Mouse (Mus musculus): ENCODE results near the gene H1f0. TPM values are rescaled to one million over a fixed set of nuclear protein-coding genes. Genes with fewer than 3 reads are reported as not detected.

H1f0 gene
- polyA plus RNA-seq, 1 experiment from 2014 or later = 315 TPM

- Histone ChIP-seq H3K36me3 (ENCODE audit: control insufficient read depth, insufficient read depth) (no peaks in the 10 kb centered on the region), H3K9me3 (replicated peaks; ENCODE audit: control insufficient read depth, low read length) (no peaks in the 10 kb centered on the region), H3K9ac (ENCODE audit: low read length) (no peak overlapping the region), H3K27ac (ENCODE audit: low read length) (no peak overlapping the region), H3K4me1 (ENCODE audit: control insufficient read depth, insufficient read depth, low read length) (peaks cover 4% of the 10 kb centered on the region), H3K27me3 (ENCODE audit: control insufficient read depth, insufficient read depth, low read length) (no peaks in the 10 kb centered on the region), H3K4me3 (ENCODE audit: low read length) (no peak overlapping the region), H3K4me2 (ENCODE audit: low read depth, low read length) (no peak overlapping the region)
- WGBS = 43% methylated on average over 3 of the region's 3 CpGs
- no peak for ATAC-seq (replicated peaks; ENCODE audit: extremely low read depth, insufficient read depth, low FRiP score)
Observed at GRCm38 (mm10) chr15:79067631-79068030, 39.4 kb downstream of the H1f0 start.

GRCm38 (mm10) chr15:79068416-79068815 lies 40.2 kb downstream of the H1f0 start:
- no peak overlapping the region for H3K4me2 ChIP-seq (ENCODE audit: low read depth, low read length)
- no peaks in the 10 kb centered on the region for H3K27me3 ChIP-seq (ENCODE audit: control insufficient read depth, insufficient read depth, low read length)
- H3K9me3 ChIP-seq (replicated peaks; ENCODE audit: control insufficient read depth, low read length) = no peaks in the 10 kb centered on the region
- H3K4me1 ChIP-seq (ENCODE audit: control insufficient read depth, insufficient read depth, low read length) = peaks cover 3% of the 10 kb centered on the region
- WGBS = 60% methylated on average over 3 of the region's 3 CpGs
- no peaks in the 10 kb centered on the region for H3K36me3 ChIP-seq (ENCODE audit: control insufficient read depth, insufficient read depth)
- ATAC-seq (replicated peaks; ENCODE audit: extremely low read depth, insufficient read depth, low FRiP score) = no peak
- H3K4me3 ChIP-seq (ENCODE audit: low read length) = no peak overlapping the region
- no peak overlapping the region for H3K9ac ChIP-seq (ENCODE audit: low read length)
- H3K27ac ChIP-seq (ENCODE audit: low read length) = no peak overlapping the region

DNA sequence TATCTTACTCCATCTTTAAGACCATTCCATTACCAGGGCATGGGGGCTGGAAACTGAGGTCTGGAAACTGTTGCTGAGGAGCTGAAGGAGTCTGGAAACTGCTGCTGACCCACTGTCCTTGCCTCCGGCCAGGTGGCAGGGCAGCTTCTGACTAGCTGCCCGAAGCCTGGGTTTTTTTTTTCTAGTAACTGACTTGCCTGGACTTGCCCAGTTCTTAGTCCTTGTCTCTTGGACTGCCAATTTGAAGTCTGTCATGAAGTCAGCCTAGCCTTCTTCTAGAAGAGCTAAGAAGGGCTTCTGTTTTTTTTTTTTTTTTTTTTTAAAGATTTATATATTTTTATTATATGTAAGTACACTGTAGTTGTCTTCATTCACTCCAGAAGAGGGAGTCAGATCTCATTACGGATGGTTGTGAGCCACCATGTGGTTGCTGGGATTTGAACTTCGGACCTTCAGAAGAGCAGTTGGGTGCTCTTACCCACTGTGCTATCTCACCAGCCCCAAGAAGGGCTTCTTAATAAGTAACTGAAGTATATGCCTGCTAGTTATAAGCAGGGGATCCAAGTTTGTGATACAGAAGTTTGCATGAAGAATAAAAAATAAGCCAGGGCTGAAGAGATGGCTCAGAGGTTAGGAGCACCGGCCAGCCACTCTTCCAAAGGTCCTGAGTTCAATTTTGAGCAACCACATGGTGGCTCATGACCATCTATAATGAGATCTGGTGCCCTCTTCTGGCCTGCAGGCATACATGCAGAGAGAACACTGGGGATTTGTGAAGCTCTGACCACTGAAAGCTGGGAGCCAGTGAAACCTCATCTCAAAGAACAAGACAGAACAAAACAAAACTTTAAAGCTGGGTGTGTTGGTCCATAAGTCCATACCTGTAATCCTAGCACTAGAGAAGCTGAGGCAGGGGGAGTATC lies 43.1 kb downstream of the H1f0 start:
- Histone ChIP-seq H3K9ac (ENCODE audit: low read length) (no peak overlapping the region), H3K9me3 (replicated peaks; ENCODE audit: control insufficient read depth, low read length) (no peaks in the 10 kb centered on the region), H3K4me3 (ENCODE audit: low read length) (no peak overlapping the region), H3K4me2 (ENCODE audit: low read depth, low read length) (no peak overlapping the region), H3K27me3 (ENCODE audit: control insufficient read depth, insufficient read depth, low read length) (no peaks in the 10 kb centered on the region), H3K4me1 (ENCODE audit: control insufficient read depth, insufficient read depth, low read length) (peaks cover 12% of the 10 kb centered on the region), H3K36me3 (ENCODE audit: control insufficient read depth, insufficient read depth) (peaks cover under 1% of the 10 kb centered on the region; the same call in 1 of the 2 replicates), H3K27ac (ENCODE audit: low read length) (no peak overlapping the region)
- ATAC-seq (replicated peaks; ENCODE audit: extremely low read depth, insufficient read depth, low FRiP score) = no peak
- WGBS = 62% methylated on average over 5 of the region's 5 CpGs

- Histone ChIP-seq H3K4me2 (ENCODE audit: low read depth, low read length) (no peak overlapping the region), H3K27ac (ENCODE audit: low read length) (no peak overlapping the region), H3K9ac (ENCODE audit: low read length) (no peak overlapping the region), H3K4me1 (ENCODE audit: control insufficient read depth, insufficient read depth, low read length) (peaks cover 15% of the 10 kb centered on the region), H3K27me3 (ENCODE audit: control insufficient read depth, insufficient read depth, low read length) (no peaks in the 10 kb centered on the region), H3K4me3 (ENCODE audit: low read length) (no peak overlapping the region), H3K9me3 (replicated peaks; ENCODE audit: control insufficient read depth, low read length) (no peaks in the 10 kb centered on the region), H3K36me3 (ENCODE audit: control insufficient read depth, insufficient read depth) (peaks cover 18% of the 10 kb centered on the region)
- ATAC-seq (replicated peaks; ENCODE audit: extremely low read depth, insufficient read depth, low FRiP score) = no peak
Observed at GRCm38 (mm10) chr15:79073752-79074151, 45.5 kb downstream of the H1f0 start.

- Histone ChIP-seq H3K36me3 (ENCODE audit: control insufficient read depth, insufficient read depth) (peaks cover 25% of the 10 kb centered on the region), H3K4me1 (ENCODE audit: control insufficient read depth, insufficient read depth, low read length) (peaks cover 15% of the 10 kb centered on the region), H3K9ac (ENCODE audit: low read length) (peak overlapping the region; percentile 71), H3K27me3 (ENCODE audit: control insufficient read depth, insufficient read depth, low read length) (no peaks in the 10 kb centered on the region), H3K9me3 (replicated peaks; ENCODE audit: control insufficient read depth, low read length) (no peaks in the 10 kb centered on the region), H3K4me3 (ENCODE audit: low read length) (peak overlapping the region; percentile 98), H3K27ac (ENCODE audit: low read length) (peak overlapping the region; percentile 85), H3K4me2 (ENCODE audit: low read depth, low read length) (peak overlapping the region; percentile 96)
- 32% methylated on average over 10 of the region's 10 CpGs for WGBS
- no peak for ATAC-seq (replicated peaks; ENCODE audit: extremely low read depth, insufficient read depth, low FRiP score)
Observed at GRCm38 (mm10) chr15:79074446-79074845, 46.2 kb downstream of the H1f0 start.

- H3K36me3 ChIP-seq (ENCODE audit: control insufficient read depth, insufficient read depth) = peaks cover 30% of the 10 kb centered on the region
- peak within 1 kb of the TSS; percentile 94 for H3K9ac ChIP-seq (ENCODE audit: low read length)
- peak within 1 kb of the TSS; percentile 98 for H3K4me3 ChIP-seq (ENCODE audit: low read length)
- H3K27me3 ChIP-seq (ENCODE audit: control insufficient read depth, insufficient read depth, low read length) = no peaks in the 10 kb centered on the region
- WGBS = 1% methylated on average over 49 of the region's 49 CpGs
- H3K4me2 ChIP-seq (ENCODE audit: low read depth, low read length) = peak within 1 kb of the TSS; percentile 96
- peak within 1 kb of the TSS; percentile 85 for H3K27ac ChIP-seq (ENCODE audit: low read length)
- ATAC-seq (replicated peaks; ENCODE audit: extremely low read depth, insufficient read depth, low FRiP score) = peak; percentile 91
- no peaks in the 10 kb centered on the region for H3K9me3 ChIP-seq (replicated peaks; ENCODE audit: control insufficient read depth, low read length)
- H3K4me1 ChIP-seq (ENCODE audit: control insufficient read depth, insufficient read depth, low read length) = peaks cover 15% of the 10 kb centered on the region
Observed at GRCm38 (mm10) chr15:79074913-79075532, 46.8 kb downstream of the H1f0 start, which contains the start of gene Eif3l. TSS of gene Eif3l (plus strand) at chr15:79075179.

- Histone ChIP-seq H3K36me3 (ENCODE audit: control insufficient read depth, insufficient read depth) (peaks cover 36% of the 10 kb centered on the region), H3K9me3 (replicated peaks; ENCODE audit: control insufficient read depth, low read length) (no peaks in the 10 kb centered on the region), H3K4me2 (ENCODE audit: low read depth, low read length) (peak overlapping the region; percentile 96), H3K27me3 (ENCODE audit: control insufficient read depth, insufficient read depth, low read length) (no peaks in the 10 kb centered on the region), H3K4me1 (ENCODE audit: control insufficient read depth, insufficient read depth, low read length) (peaks cover 15% of the 10 kb centered on the region), H3K9ac (ENCODE audit: low read length) (peak overlapping the region; percentile 94), H3K4me3 (ENCODE audit: low read length) (peak overlapping the region; percentile 98), H3K27ac (ENCODE audit: low read length) (no peak overlapping the region)
- WGBS = 30% methylated on average over 15 of the region's 15 CpGs
- no peak for ATAC-seq (replicated peaks; ENCODE audit: extremely low read depth, insufficient read depth, low FRiP score)
Observed at GRCm38 (mm10) chr15:79075658-79076365, 47.6 kb downstream of the H1f0 start.

GRCm38 (mm10) chr15:79079567-79079966 lies 51.3 kb downstream of the H1f0 start:
- H3K4me2 ChIP-seq (ENCODE audit: low read depth, low read length) = no peak overlapping the region
- WGBS = 93% methylated on average over 7 of the region's 7 CpGs
- peaks cover 73% of the 10 kb centered on the region for H3K36me3 ChIP-seq (ENCODE audit: control insufficient read depth, insufficient read depth)
- H3K9ac ChIP-seq (ENCODE audit: low read length) = no peak overlapping the region
- no peaks in the 10 kb centered on the region for H3K27me3 ChIP-seq (ENCODE audit: control insufficient read depth, insufficient read depth, low read length)
- no peak overlapping the region for H3K27ac ChIP-seq (ENCODE audit: low read length)
- H3K9me3 ChIP-seq (replicated peaks; ENCODE audit: control insufficient read depth, low read length) = no peaks in the 10 kb centered on the region
- peaks cover 11% of the 10 kb centered on the region for H3K4me1 ChIP-seq (ENCODE audit: control insufficient read depth, insufficient read depth, low read length)
- H3K4me3 ChIP-seq (ENCODE audit: low read length) = no peak overlapping the region
- ATAC-seq (replicated peaks; ENCODE audit: extremely low read depth, insufficient read depth, low FRiP score) = no peak

Measured in heart, embryonic 16.5 days (tissue).